Mouse (Mus musculus) heart, embryonic 14.5 days (tissue): ENCODE measurements at regions not wholly inside any gene's neighbourhood (a gene's known extent, or its start where the extent isn't known, plus 50 kb on each side); places are given as distances from the start of the nearest gene placed in this dataset.

Experiments
- ATAC-seq: fragments of 200-750 bp; cut with Nextera tagmentation; 2 replicates; pipeline ENCODE4 v1.8.0; 2017; ENCODE audit warnings: low read depth, moderate TSS enrichment; ENCODE audit not compliant: insufficient number of reproducible peaks, insufficient read depth, low FRiP score
- H3K27ac ChIP-seq, 2 experiments: fragments of 200-500 bp in 1 of 2; fragments of 300-500 bp in 1 of 2; sonication (generic) in 1 of 2; replicated peaks in 1 of 2; 2 replicates each; pipeline ENCODE4 v1.5.1; 2012 to 2014; ENCODE audit warnings: low read depth in 2 of 2, low read length in 2 of 2, control low read depth in 1 of 2, mild to moderate bottlenecking in 1 of 2, mixed read lengths in 1 of 2; ENCODE audit not compliant: control insufficient read depth in 1 of 2, insufficient read depth in 1 of 2
- H3K27me3 ChIP-seq: fragments of 300-500 bp; sonication (generic); 2 replicates; pipeline ENCODE4 v1.6.1; 2014; ENCODE audit warnings: mild to moderate bottlenecking, low read length, control low read depth; ENCODE audit not compliant: control insufficient read depth, insufficient read depth
- H3K36me3 ChIP-seq: fragments of 300-500 bp; sonication (generic); 2 replicates; pipeline ENCODE4 v1.6.1; 2014; ENCODE audit warnings: mild to moderate bottlenecking, control low read depth, low read length, mixed read lengths; ENCODE audit not compliant: control insufficient read depth, insufficient read depth
- H3K4me1 ChIP-seq, 2 experiments: fragments of 200-500 bp in 1 of 2; fragments of 300-500 bp in 1 of 2; sonication (generic) in 1 of 2; 2 replicates each; pipeline ENCODE4 v1.6.1; 2012 to 2014; ENCODE audit warnings: low read length in 2 of 2, control low read depth in 1 of 2, mixed read lengths in 1 of 2; ENCODE audit not compliant: control insufficient read depth in 2 of 2, insufficient read depth in 2 of 2
- H3K4me2 ChIP-seq: fragments of 300-500 bp; sonication (generic); 2 replicates; pipeline ENCODE4 v1.6.1; 2014; ENCODE audit warnings: mild to moderate bottlenecking, low read length
- H3K4me3 ChIP-seq, 2 experiments: fragments of 200-500 bp in 1 of 2; fragments of 300-500 bp in 1 of 2; sonication (generic) in 1 of 2; 2 replicates each; pipeline ENCODE4 v1.5.1; 2012 to 2014; ENCODE audit warnings: low read length in 2 of 2, mild to moderate bottlenecking in 2 of 2, control low read depth in 1 of 2, low read depth in 1 of 2, moderate library complexity in 1 of 2; ENCODE audit not compliant: control insufficient read depth in 1 of 2, insufficient read depth in 1 of 2
- H3K9ac ChIP-seq: fragments of 300-500 bp; sonication (generic); 2 replicates; pipeline ENCODE4 v1.6.1; 2014; ENCODE audit warnings: mild to moderate bottlenecking, low read length
- H3K9me3 ChIP-seq: fragments of 300-500 bp; sonication (generic); 2 replicates; pipeline ENCODE4 v1.6.1; 2016; ENCODE audit warnings: low read length, control low read depth; ENCODE audit not compliant: control insufficient read depth
- WGBS: fragments of 180-500 bp; shearing (Covaris S2); extraction: QIAGEN DNeasy Blood & Tissue Kit; methylation state at CpG from one replicate; pipeline ENCODE4 v1.1.7; 2014; 5-methylcytosine and 5-hydroxymethylcytosine counted together

- Histone ChIP-seq H3K4me2 (no peak overlapping the region), H3K27me3 (no peaks in the 10 kb centered on the region)
Observed at GRCm38 (mm10) chr13:83123596-83123995, 380.2 kb upstream of the Mef2c start.

DNA sequence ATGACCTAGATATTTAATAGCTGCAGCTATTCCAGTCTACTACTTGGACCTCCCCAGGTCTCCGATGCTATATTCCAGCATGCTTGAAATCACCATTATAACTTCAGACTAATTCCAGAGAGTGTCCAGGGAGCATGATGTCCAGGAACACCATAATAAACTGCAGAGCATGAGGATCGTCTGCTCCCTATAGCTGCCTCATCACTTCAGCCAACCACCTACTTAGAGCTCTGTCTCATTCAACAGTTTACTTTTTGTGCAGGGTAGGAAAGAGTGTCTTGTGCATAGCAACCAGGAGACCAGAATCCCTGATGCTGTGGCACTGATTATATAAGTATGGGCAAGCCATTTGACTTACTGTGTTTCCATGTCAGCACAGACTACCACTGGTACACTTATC is 379.2 kb upstream of the Mef2c start:
- Histone ChIP-seq H3K9me3 (no peaks in the 10 kb centered on the region), H3K27ac (no peak overlapping the region), H3K4me1 (no peaks in the 10 kb centered on the region), H3K4me2 (no peak overlapping the region), H3K36me3 (no peaks in the 10 kb centered on the region), H3K9ac (no peak overlapping the region), H3K27me3 (no peaks in the 10 kb centered on the region), H3K4me3 (no peak overlapping the region)
- 81% methylated on average over 2 of the region's 2 CpGs for whole genome bisulfite sequencing
- ATAC-seq: no peak

More at GRCm38 (mm10) chr13:83123596-83123995, 380.2 kb upstream of the Mef2c start:
- no peak for ATAC-seq
- Histone ChIP-seq H3K36me3 (no peaks in the 10 kb centered on the region), H3K27ac (no peak overlapping the region), H3K9me3 (no peaks in the 10 kb centered on the region), H3K9ac (no peak overlapping the region), H3K4me3 (no peak overlapping the region), H3K4me1 (no peaks in the 10 kb centered on the region)

- 90% methylated on average over 2 of the region's 2 CpGs for WGBS
- no peak for ATAC-seq
- Histone ChIP-seq H3K27ac (no peak overlapping the region), H3K4me1 (no peaks in the 10 kb centered on the region), H3K27me3 (no peaks in the 10 kb centered on the region), H3K4me2 (no peak overlapping the region), H3K4me3 (no peak overlapping the region), H3K9ac (no peak overlapping the region), H3K36me3 (no peaks in the 10 kb centered on the region), H3K9me3 (no peaks in the 10 kb centered on the region)
Observed at GRCm38 (mm10) chr13:83126438-83126837, 377.4 kb upstream of the Mef2c start.

DNA sequence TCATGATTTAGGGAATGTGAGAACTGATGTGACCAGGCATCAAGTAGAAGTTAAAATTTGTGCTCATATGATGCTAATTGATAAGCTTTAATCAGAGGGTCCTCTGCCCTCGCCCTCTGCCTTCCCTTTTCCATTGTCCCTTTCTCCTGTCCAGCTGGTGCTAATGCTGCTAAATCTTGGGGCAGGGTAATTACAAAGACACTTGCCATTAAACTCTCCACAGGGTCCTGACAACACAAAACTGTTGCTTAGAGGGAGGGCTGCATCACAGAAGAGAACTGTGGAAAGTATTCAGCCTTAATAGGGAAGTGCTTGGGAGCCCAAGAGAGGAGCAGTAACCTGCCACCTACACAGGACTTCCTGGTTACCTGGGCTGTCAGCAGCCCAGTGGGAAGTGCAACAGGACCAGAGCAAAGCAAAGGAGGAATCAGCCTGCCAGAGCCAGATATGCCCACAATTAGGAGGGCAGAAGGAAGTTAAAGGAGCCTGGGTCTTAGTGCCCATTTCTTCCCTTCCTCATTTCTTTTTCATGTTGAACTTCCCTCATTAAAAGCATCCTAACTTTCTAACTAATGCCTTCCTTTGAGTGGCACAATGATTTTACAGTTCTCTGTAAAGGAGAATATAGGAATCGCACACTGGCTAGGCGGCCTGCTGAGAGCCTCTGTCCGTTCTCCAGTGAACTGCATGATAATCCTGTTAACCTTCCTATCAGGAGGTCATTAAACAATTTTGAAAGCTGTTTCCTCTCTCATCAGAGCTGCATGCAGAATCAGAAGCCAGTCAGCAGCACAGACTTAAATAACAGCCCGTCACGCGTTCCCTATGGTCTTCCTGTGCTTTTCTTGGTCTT is 372.5 kb upstream of the Mef2c start:
- ATAC-seq: no peak
- Histone ChIP-seq H3K9ac (no peak overlapping the region), H3K36me3 (no peaks in the 10 kb centered on the region), H3K27me3 (no peaks in the 10 kb centered on the region), H3K4me1 (no peaks in the 10 kb centered on the region), H3K9me3 (no peaks in the 10 kb centered on the region), H3K4me2 (no peak overlapping the region), H3K4me3 (no peak overlapping the region), H3K27ac (no peak overlapping the region)
- WGBS: 52% methylated on average over 7 of the region's 7 CpGs

DNA sequence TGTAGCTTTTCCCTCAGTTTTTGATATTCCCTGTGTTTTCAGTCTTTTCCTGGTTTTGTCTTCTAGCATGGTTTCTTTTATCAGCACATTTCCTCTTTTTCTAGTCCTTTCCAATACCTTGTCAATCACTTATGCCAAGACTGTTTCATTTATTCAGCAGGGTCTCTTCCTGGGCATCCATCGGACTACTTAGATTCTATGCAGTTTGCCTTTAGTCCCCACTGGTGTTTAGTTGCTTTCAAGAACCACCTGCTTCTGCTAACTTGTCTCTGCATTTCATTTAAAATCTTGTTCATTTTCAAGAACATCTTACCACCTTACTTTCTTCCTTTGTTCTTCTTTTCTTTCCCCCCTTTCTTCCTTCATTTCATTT is 371.9 kb upstream of the Mef2c start:
- no peak overlapping the region for H3K9ac ChIP-seq
- H3K27ac ChIP-seq: no peak overlapping the region
- H3K36me3 ChIP-seq: no peaks in the 10 kb centered on the region
- H3K4me2 ChIP-seq: no peak overlapping the region
- no peak for ATAC-seq
- no peaks in the 10 kb centered on the region for H3K9me3 ChIP-seq
- 86% methylated on average over 1 of the region's 1 CpGs for WGBS
- no peaks in the 10 kb centered on the region for H3K27me3 ChIP-seq
- no peak overlapping the region for H3K4me3 ChIP-seq
- no peaks in the 10 kb centered on the region for H3K4me1 ChIP-seq

- WGBS: 88% methylated on average over 7 of the region's 7 CpGs
- no peaks in the 10 kb centered on the region for H3K4me1 ChIP-seq
- no peak for ATAC-seq
- H3K4me3 ChIP-seq: no peak overlapping the region
- no peak overlapping the region for H3K27ac ChIP-seq
- no peaks in the 10 kb centered on the region for H3K9me3 ChIP-seq
- H3K36me3 ChIP-seq: no peaks in the 10 kb centered on the region
- no peak overlapping the region for H3K4me2 ChIP-seq
- no peaks in the 10 kb centered on the region for H3K27me3 ChIP-seq
- no peak overlapping the region for H3K9ac ChIP-seq
Observed at GRCm38 (mm10) chr13:83132671-83133638, 370.9 kb upstream of the Mef2c start.

DNA sequence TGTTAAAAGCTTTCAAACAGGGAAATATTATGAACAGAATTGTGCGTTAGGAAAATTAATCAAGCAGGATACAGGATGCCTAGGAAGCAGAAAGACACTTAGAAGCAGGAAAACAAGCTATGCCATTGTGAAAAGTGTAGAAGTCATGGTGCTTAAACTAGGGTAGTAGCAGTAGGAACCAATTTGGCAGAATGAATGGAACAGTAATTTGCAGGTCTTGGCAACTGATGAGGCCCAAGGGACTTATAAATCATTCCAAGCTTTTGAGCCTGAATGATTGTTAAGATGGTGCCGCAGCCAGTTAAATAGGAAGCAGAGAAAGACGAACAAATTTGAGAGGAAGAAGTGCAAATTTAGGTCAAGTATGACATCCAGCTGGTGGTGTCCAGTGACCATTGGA is 360.5 kb upstream of the Mef2c start:
- Histone ChIP-seq H3K4me3 (no peak overlapping the region), H3K36me3 (no peaks in the 10 kb centered on the region), H3K9ac (no peak overlapping the region), H3K27ac (no peak overlapping the region), H3K4me1 (no peaks in the 10 kb centered on the region), H3K27me3 (no peaks in the 10 kb centered on the region), H3K4me2 (no peak overlapping the region), H3K9me3 (no peaks in the 10 kb centered on the region)
- whole genome bisulfite sequencing: 85% methylated on average over 3 of the region's 3 CpGs
- no peak for ATAC-seq
